Mouse (Mus musculus) hindbrain, embryonic 16.5 days (tissue): ENCODE data around the gene Katnal1. TPM values are rescaled to one million over a fixed set of nuclear protein-coding genes. Genes with fewer than 3 reads are reported as not detected.
A peak's percentile ranks its signal among the peaks of the same experiment; 100 is the strongest.

Experiments
- ATAC-seq: fragments of 200-750 bp; cut with Nextera tagmentation; 2 replicates; pipeline ENCODE4 v1.8.0; 2017; ENCODE audit warnings: moderate TSS enrichment, moderate library complexity
- H3K27ac ChIP-seq: fragments of 300-500 bp; sonication (generic); 2 replicates; pipeline ENCODE4 v1.5.1; 2014; ENCODE audit warnings: low read depth, mild to moderate bottlenecking, control low read depth, low read length, moderate library complexity
- H3K27me3 ChIP-seq: fragments of 300-500 bp; sonication (generic); replicated peaks from 2 replicates; pipeline ENCODE4 v1.6.1; 2014; ENCODE audit warnings: low read length; ENCODE audit not compliant: control insufficient read depth, insufficient read depth
- H3K36me3 ChIP-seq: fragments of 300-500 bp; sonication (generic); 2 replicates; pipeline ENCODE4 v1.6.1; 2014; ENCODE audit warnings: mild to moderate bottlenecking, low read length, moderate library complexity, mixed read lengths; ENCODE audit not compliant: control insufficient read depth, insufficient read depth
- H3K4me1 ChIP-seq: fragments of 300-500 bp; sonication (generic); 2 replicates; pipeline ENCODE4 v1.6.1; 2014; ENCODE audit warnings: low read depth, low read length; ENCODE audit not compliant: control insufficient read depth, insufficient read depth
- H3K4me2 ChIP-seq: fragments of 300-500 bp; sonication (generic); 2 replicates; pipeline ENCODE4 v1.6.1; 2014; ENCODE audit warnings: mild to moderate bottlenecking, low read length, control low read depth, moderate library complexity
- H3K4me3 ChIP-seq: fragments of 300-500 bp; sonication (generic); 2 replicates; pipeline ENCODE4 v1.5.1; 2014; ENCODE audit warnings: mild to moderate bottlenecking, low read length, control low read depth, moderate library complexity
- H3K9ac ChIP-seq: fragments of 300-500 bp; sonication (generic); 2 replicates; pipeline ENCODE4 v1.6.1; 2014; ENCODE audit warnings: low read depth, mild to moderate bottlenecking, control low read depth, low read length, moderate library complexity
- H3K9me3 ChIP-seq: fragments of 300-500 bp; sonication (generic); 2 replicates; pipeline ENCODE4 v1.6.1; 2014; ENCODE audit warnings: mild to moderate bottlenecking, low read length, moderate library complexity; ENCODE audit not compliant: control insufficient read depth
- WGBS: fragments of 180-500 bp; shearing (Covaris S2); extraction: QIAGEN DNeasy Blood & Tissue Kit; methylation state at CpG from one replicate; pipeline ENCODE4 v1.1.7; 2014; 5-methylcytosine and 5-hydroxymethylcytosine counted together
- polyA plus RNA-seq: library from polyadenylated mRNA; unstranded; fragments of >200 nt; fragmentation: Nextera tagmentation; extraction: Ambion mirVana; gene quantifications from 2 replicates; pipeline ENCODE4 v1.2.1, GENCODE M21; 2015

Gene Katnal1
- polyA plus RNA-seq, 1 experiment from 2014 or later = 41.3 TPM

- 74% methylated on average over 4 of the region's 4 CpGs for whole genome bisulfite sequencing
- Histone ChIP-seq H3K27me3 (no peaks in the 10 kb centered on the region), H3K9me3 (0 out of 2 replicates have a peak, but pooled peaks cover under 1% of the 10 kb centered on the region), H3K36me3 (no peaks in the 10 kb centered on the region), H3K4me2 (no peak overlapping the region), H3K27ac (no peak overlapping the region), H3K4me1 (no peaks in the 10 kb centered on the region), H3K4me3 (no peak overlapping the region), H3K9ac (no peak overlapping the region)
- no peak for ATAC-seq
Measured at GRCm38 (mm10) chr5:148947412-148947811, 18.3 kb upstream of the Katnal1 start.

GRCm38 (mm10) chr5:148946787-148947186 lies 17.7 kb upstream of the Katnal1 start:
- Histone ChIP-seq H3K4me1 (no peaks in the 10 kb centered on the region), H3K27me3 (no peaks in the 10 kb centered on the region), H3K4me2 (no peak overlapping the region), H3K36me3 (no peaks in the 10 kb centered on the region), H3K9ac (no peak overlapping the region), H3K9me3 (0 out of 2 replicates have a peak, but pooled peaks cover 2% of the 10 kb centered on the region), H3K27ac (no peak overlapping the region), H3K4me3 (no peak overlapping the region)
- no peak for ATAC-seq
- 76% methylated on average over 5 of the region's 5 CpGs for WGBS

GRCm38 (mm10) chr5:148945735-148946134 lies 16.6 kb upstream of the Katnal1 start:
- no peak overlapping the region for H3K4me2 ChIP-seq
- no peaks in the 10 kb centered on the region for H3K4me1 ChIP-seq
- ATAC-seq = peak; percentile 60; the same call in 1 of the 2 replicates
- H3K27ac ChIP-seq = no peak overlapping the region
- H3K9me3 ChIP-seq = 0 out of 2 replicates have a peak, but pooled peaks cover 2% of the 10 kb centered on the region
- no peak overlapping the region for H3K9ac ChIP-seq
- H3K4me3 ChIP-seq = no peak overlapping the region
- 61% methylated on average over 2 of the region's 2 CpGs for WGBS
- no peaks in the 10 kb centered on the region for H3K36me3 ChIP-seq
- no peaks in the 10 kb centered on the region for H3K27me3 ChIP-seq

- ATAC-seq = no peak
- H3K4me1 ChIP-seq = no peaks in the 10 kb centered on the region
- no peak overlapping the region for H3K4me3 ChIP-seq
- no peak overlapping the region for H3K4me2 ChIP-seq
- H3K36me3 ChIP-seq = no peaks in the 10 kb centered on the region
- 0 out of 2 replicates have a peak, but pooled peaks cover 2% of the 10 kb centered on the region for H3K9me3 ChIP-seq
- no peak overlapping the region for H3K27ac ChIP-seq
- 51% methylated on average over 8 of the region's 8 CpGs for WGBS
- H3K27me3 ChIP-seq = no peaks in the 10 kb centered on the region
- no peak overlapping the region for H3K9ac ChIP-seq
Measured at GRCm38 (mm10) chr5:148944024-148944423, 14.9 kb upstream of the Katnal1 start.

- Histone ChIP-seq H3K4me3 (no peak overlapping the region), H3K27ac (no peak overlapping the region), H3K9ac (no peak overlapping the region), H3K27me3 (no peaks in the 10 kb centered on the region), H3K4me2 (no peak overlapping the region), H3K36me3 (no peaks in the 10 kb centered on the region), H3K4me1 (no peaks in the 10 kb centered on the region), H3K9me3 (0 out of 2 replicates have a peak, but pooled peaks cover 2% of the 10 kb centered on the region)
- 69% methylated on average over 10 of the region's 10 CpGs for WGBS
- ATAC-seq = no peak
Measured at GRCm38 (mm10) chr5:148943444-148943843, 14.3 kb upstream of the Katnal1 start.

- H3K9ac ChIP-seq = no peak overlapping the region
- 37% methylated on average over 11 of the region's 11 CpGs for WGBS
- H3K4me2 ChIP-seq = no peak overlapping the region
- ATAC-seq = no peak; the same call in 1 of the 2 replicates
- no peaks in the 10 kb centered on the region for H3K27me3 ChIP-seq
- no peaks in the 10 kb centered on the region for H3K4me1 ChIP-seq
- H3K36me3 ChIP-seq = no peaks in the 10 kb centered on the region
- no peak overlapping the region for H3K4me3 ChIP-seq
- H3K27ac ChIP-seq = no peak overlapping the region
- H3K9me3 ChIP-seq = 0 out of 2 replicates have a peak, but pooled peaks cover 2% of the 10 kb centered on the region
Measured at GRCm38 (mm10) chr5:148942957-148943356, 13.8 kb upstream of the Katnal1 start.

GRCm38 (mm10) chr5:148942305-148942704 lies 13.2 kb upstream of the Katnal1 start:
- H3K36me3 ChIP-seq = no peaks in the 10 kb centered on the region
- no peak overlapping the region for H3K27ac ChIP-seq
- no peak overlapping the region for H3K9ac ChIP-seq
- ATAC-seq = no peak
- H3K9me3 ChIP-seq = 0 out of 2 replicates have a peak, but pooled peaks cover 2% of the 10 kb centered on the region
- 93% methylated on average over 6 of the region's 6 CpGs for WGBS
- no peak overlapping the region for H3K4me2 ChIP-seq
- H3K4me1 ChIP-seq = no peaks in the 10 kb centered on the region
- H3K4me3 ChIP-seq = no peak overlapping the region
- no peaks in the 10 kb centered on the region for H3K27me3 ChIP-seq

- Histone ChIP-seq H3K4me1 (no peaks in the 10 kb centered on the region), H3K27ac (no peak overlapping the region), H3K4me3 (no peak overlapping the region), H3K36me3 (no peaks in the 10 kb centered on the region), H3K9me3 (0 out of 2 replicates have a peak, but pooled peaks cover 2% of the 10 kb centered on the region), H3K4me2 (no peak overlapping the region), H3K27me3 (no peaks in the 10 kb centered on the region), H3K9ac (no peak overlapping the region)
- 54% methylated on average over 10 of the region's 10 CpGs for WGBS
- peak; percentile 61 for ATAC-seq
Measured at GRCm38 (mm10) chr5:148941867-148942266, 12.7 kb upstream of the Katnal1 start.

GRCm38 (mm10) chr5:148939948-148940382 lies 10.8 kb upstream of the Katnal1 start:
- H3K4me1 ChIP-seq = no peaks in the 10 kb centered on the region
- H3K36me3 ChIP-seq = no peaks in the 10 kb centered on the region
- H3K27ac ChIP-seq = no peak overlapping the region
- no peak overlapping the region for H3K4me2 ChIP-seq
- WGBS = 73% methylated on average over 11 of the region's 11 CpGs
- ATAC-seq = no peak
- H3K9me3 ChIP-seq = 0 out of 2 replicates have a peak, but pooled peaks cover 2% of the 10 kb centered on the region
- no peak overlapping the region for H3K4me3 ChIP-seq
- no peak overlapping the region for H3K9ac ChIP-seq
- H3K27me3 ChIP-seq = no peaks in the 10 kb centered on the region
